Comparison of ENCODE assay signal across 7 mouse cellular contexts in genomic region chrX:142681056-142681615, GRCm38 (mm10). TPM values are rescaled to one million over a fixed set of nuclear protein-coding genes. Genes with fewer than 3 reads are reported as not detected.
DNase-seq lines count a peak whose midpoint lies in the region; ATAC-seq lines count a peak whose summit lies in the region.

Tmem164 (plus strand) TSS chrX:142681406.

- H3K9ac ChIP-seq in embryonic facial prominence, embryonic 11.5 days (replicated peaks; ENCODE audit: low read length), result peak within 1 kb of the TSS; percentile 77
- peak within 1 kb of the TSS; percentile 72 for H3K9ac ChIP-seq in limb, embryonic 11.5 days (ENCODE audit: low read length)
- H3K9ac ChIP-seq in midbrain, embryonic 13.5 days (replicated peaks), result peak within 1 kb of the TSS; percentile 74

- no peaks in the 10 kb centered on the region for H3K4me1 ChIP-seq in embryonic facial prominence, embryonic 11.5 days (ENCODE audit: control insufficient read depth, insufficient read depth, low read length)
- H3K4me1 ChIP-seq in limb, embryonic 11.5 days (ENCODE audit: control insufficient read depth, insufficient read depth, low read length), result peaks cover 12% of the 10 kb centered on the region
- H3K4me1 ChIP-seq in midbrain, embryonic 13.5 days (replicated peaks), result peaks cover 26% of the 10 kb centered on the region

- peak; percentile 85 for ATAC-seq in embryonic facial prominence, embryonic 11.5 days (replicated peaks; ENCODE audit: insufficient number of reproducible peaks, low FRiP score, low TSS enrichment, low read depth)
- ATAC-seq in granulocyte monocyte progenitor cell, adult 5-6 weeks (replicated peaks; ENCODE audit: poor library complexity, severe bottlenecking), result peak; percentile 65
- peak; percentile 90 for ATAC-seq in limb, embryonic 11.5 days (ENCODE audit: insufficient number of reproducible peaks, low FRiP score, low TSS enrichment, low read depth)
- ATAC-seq in midbrain, embryonic 13.5 days, result peak; percentile 90

- H3K4me3 ChIP-seq in embryonic facial prominence, embryonic 11.5 days (ENCODE audit: low read depth, low read length), result peak within 1 kb of the TSS; percentile 56
- H3K4me3 ChIP-seq in limb, embryonic 11.5 days (ENCODE audit: low read depth, low read length), result peak within 1 kb of the TSS; percentile 52
- H3K4me3 ChIP-seq in midbrain, embryonic 13.5 days (replicated peaks), result peak within 1 kb of the TSS; percentile 59

- WGBS in embryonic facial prominence, embryonic 11.5 days, result 7% methylated on average over 14 of the region's 38 CpGs
- WGBS in limb, embryonic 11.5 days, result 16% methylated on average over 17 of the region's 38 CpGs
- WGBS in midbrain, embryonic 13.5 days, result 13% methylated on average over 29 of the region's 38 CpGs

- H3K9me3 ChIP-seq in embryonic facial prominence, embryonic 11.5 days (replicated peaks; ENCODE audit: control insufficient read depth, low read length), result no peaks in the 10 kb centered on the region
- no peaks in the 10 kb centered on the region for H3K9me3 ChIP-seq in limb, embryonic 11.5 days (ENCODE audit: control insufficient read depth, low read length)
- H3K9me3 ChIP-seq in midbrain, embryonic 13.5 days, result no peaks in the 10 kb centered on the region

- peak within 1 kb of the TSS; percentile 94 for H3K27ac ChIP-seq in embryonic facial prominence, embryonic 11.5 days (replicated peaks; ENCODE audit: low read depth, low read length)
- peak within 1 kb of the TSS; percentile 91 for H3K27ac ChIP-seq in limb, embryonic 11.5 days (replicated peaks; ENCODE audit: low read depth, low read length)
- H3K27ac ChIP-seq in midbrain, embryonic 13.5 days, result peak within 1 kb of the TSS; percentile 81

- no peaks in the 10 kb centered on the region; the same call in 1 of the 2 replicates for H3K27me3 ChIP-seq in embryonic facial prominence, embryonic 11.5 days (ENCODE audit: control insufficient read depth, insufficient read depth, low read length)
- H3K27me3 ChIP-seq in limb, embryonic 11.5 days (ENCODE audit: control insufficient read depth, insufficient read depth, low read length), result peaks cover 20% of the 10 kb centered on the region
- peaks cover 29% of the 10 kb centered on the region for H3K27me3 ChIP-seq in midbrain, embryonic 13.5 days

- peak within 1 kb of the TSS; percentile 83 for H3K4me2 ChIP-seq in embryonic facial prominence, embryonic 11.5 days (ENCODE audit: low read depth, low read length)
- H3K4me2 ChIP-seq in limb, embryonic 11.5 days (ENCODE audit: low read depth, severe bottlenecking), result peak within 1 kb of the TSS; percentile 83
- H3K4me2 ChIP-seq in midbrain, embryonic 13.5 days (replicated peaks), result peak within 1 kb of the TSS; percentile 66

- no peaks in the 10 kb centered on the region for H3K36me3 ChIP-seq in embryonic facial prominence, embryonic 11.5 days (replicated peaks; ENCODE audit: control insufficient read depth, insufficient read depth, low read depth, low read length)
- H3K36me3 ChIP-seq in limb, embryonic 11.5 days (ENCODE audit: control insufficient read depth, insufficient read depth, low read length), result no peaks in the 10 kb centered on the region
- no peaks in the 10 kb centered on the region for H3K36me3 ChIP-seq in midbrain, embryonic 13.5 days

- peak; percentile 84 for DNase-seq in adrenal gland, postnatal 10 days
- peak; percentile 82 for DNase-seq in embryonic facial prominence, embryonic 11.5 days (ENCODE audit: low spot score)
- DNase-seq in kidney, adult 11 months, result peak; percentile 76
- DNase-seq in limb, embryonic 11.5 days (ENCODE audit: low spot score), result peak; percentile 82
- peak; percentile 66 to 72 for DNase-seq in spleen, adult 18-20 months

RNA-seq across cellular contexts. Expression of gene Tmem164, which starts in this region (rescaled TPM):
- total RNA-seq in adrenal gland, postnatal 10 days (2021), result 10 to 100 TPM; 35.7 to 38.8 TPM
- 41.1 and 42.3 TPM in 2 replicates for polyA plus RNA-seq in embryonic facial prominence, embryonic 11.5 days (2014; fragmentation: Nextera tagmentation; extraction: Ambion mirVana)
- total RNA-seq in granulocyte monocyte progenitor cell, adult 5-6 weeks (2014; fragmentation: Nextera tagmentation), result 38.0 and 44.1 TPM in 2 replicates
- total RNA-seq in granulocyte monocyte progenitor cell, adult 5-6 weeks (2017), result 46.0 and 49.8 TPM in 2 replicates
- polyA plus RNA-seq in limb, embryonic 11.5 days (2014; fragmentation: Nextera tagmentation; extraction: Ambion mirVana), result 36.4 and 40.8 TPM in 2 replicates
- polyA plus RNA-seq in midbrain, embryonic 13.5 days (2015; fragmentation: Nextera tagmentation; extraction: Ambion mirVana), result 25.4 and 26.4 TPM in 2 replicates

Comparison
In these comparisons a context has a peak if more than half of its experiments do, and no peak if none do; other contexts are left out.
1. Peak in every context shown above with its lines: DNase-seq, ATAC-seq, H3K4me3 ChIP-seq and H3K27ac ChIP-seq.